Mouse (Mus musculus) liver, postnatal 0 days (tissue): ENCODE results near the gene Slc5a10. TPM values are rescaled to one million over a fixed set of nuclear protein-coding genes. Genes with fewer than 3 reads are reported as not detected.

Source experiments
- ATAC-seq: fragments of 200-750 bp; cut with Nextera tagmentation; 2 replicates; pipeline ENCODE4 v1.8.0; 2017; ENCODE audit warnings: mild to moderate bottlenecking, moderate library complexity
- DNase-seq: peaks from one replicate; pipeline ENCODE4 v3.0.0-alpha.2; 2016
- H3K27ac ChIP-seq: fragments of 300-500 bp; sonication (generic); 2 replicates; pipeline ENCODE4 v1.5.1; 2014; ENCODE audit warnings: antibody characterized with exemption, moderate library complexity, mild to moderate bottlenecking, low read depth
- H3K27me3 ChIP-seq: fragments of 300-500 bp; sonication (generic); 2 replicates; pipeline ENCODE4 v1.6.1; 2014; ENCODE audit warnings: low read length, control low read depth, mixed read lengths; ENCODE audit not compliant: insufficient read depth
- H3K36me3 ChIP-seq: fragments of 300-500 bp; sonication (generic); replicated peaks from 2 replicates; pipeline ENCODE4 v1.6.1; 2014; ENCODE audit warnings: mild to moderate bottlenecking, control low read depth, low read length, moderate library complexity, mixed read lengths; ENCODE audit not compliant: insufficient read depth
- H3K4me1 ChIP-seq: fragments of 300-500 bp; sonication (generic); 2 replicates; pipeline ENCODE4 v1.6.1; 2014; ENCODE audit warnings: antibody characterized with exemption, mild to moderate bottlenecking, control low read depth; ENCODE audit not compliant: insufficient read depth
- H3K4me2 ChIP-seq: fragments of 300-500 bp; sonication (generic); 2 replicates; pipeline ENCODE4 v1.6.1; 2014; ENCODE audit warnings: low read depth, mild to moderate bottlenecking, low read length, moderate library complexity, mixed read lengths
- H3K4me3 ChIP-seq: fragments of 300-500 bp; sonication (generic); 2 replicates; pipeline ENCODE4 v1.5.1; 2014; ENCODE audit warnings: low read depth, low read length
- H3K9ac ChIP-seq: fragments of 300-500 bp; sonication (generic); replicated peaks from 2 replicates; pipeline ENCODE4 v1.6.1; 2014; ENCODE audit warnings: mild to moderate bottlenecking, moderate library complexity
- H3K9me3 ChIP-seq: fragments of 300-500 bp; sonication (generic); 2 replicates; pipeline ENCODE4 v1.6.1; 2016; ENCODE audit warnings: mild to moderate bottlenecking, control low read depth, low read length, mixed read lengths
- CTCF ChIP-seq: sonication (generic); IDR thresholded peaks from 2 replicates; pipeline ENCODE4 v1.5.1; 2016; ENCODE audit warnings: antibody characterized with exemption, low read depth
- EP300 ChIP-seq: IDR thresholded peaks from 2 replicates; pipeline ENCODE4 v1.6.1; 2016; ENCODE audit warnings: antibody characterized with exemption, low read depth, mild to moderate bottlenecking
- WGBS: fragments of 180-500 bp; shearing (Covaris S2); extraction: QIAGEN DNeasy Blood & Tissue Kit; methylation state at CpG from one replicate; pipeline ENCODE4 v1.1.7; 2014; ENCODE audit not compliant: insufficient replicate concordance; 5-methylcytosine and 5-hydroxymethylcytosine counted together
- polyA plus RNA-seq: library from polyadenylated mRNA; unstranded; fragments of >200 nt; fragmentation: Nextera tagmentation; extraction: Ambion mirVana; gene quantifications from 2 replicates; pipeline ENCODE4 v1.2.1, GENCODE M21; 2015

Gene Slc5a10
- polyA plus RNA-seq, 1 experiment from 2014 or later: not detected

- TF ChIP-seq EP300 (no peak), CTCF (no peak)
- Histone ChIP-seq H3K27ac (no peak overlapping the region), H3K4me2 (no peak overlapping the region), H3K36me3 (no peaks in the 10 kb centered on the region), H3K27me3 (peaks cover 15% of the 10 kb centered on the region; the same call in 1 of the 2 replicates), H3K4me3 (no peak overlapping the region), H3K9ac (no peak overlapping the region), H3K4me1 (no peaks in the 10 kb centered on the region), H3K9me3 (no peaks in the 10 kb centered on the region)
- DNase-seq (no peak), ATAC-seq (no peak)
- WGBS: 70% methylated on average over 7 of the region's 7 CpGs
Measured at GRCm38 (mm10) chr11:61676216-61676854, 44.3 kb downstream of the Slc5a10 start.

GRCm38 (mm10) chr11:61675332-61675731, 45.3 kb downstream of the Slc5a10 start:
- Histone ChIP-seq H3K4me1 (no peaks in the 10 kb centered on the region), H3K4me2 (no peak overlapping the region), H3K9ac (no peak overlapping the region), H3K27me3 (peaks cover 15% of the 10 kb centered on the region; the same call in 1 of the 2 replicates), H3K27ac (no peak overlapping the region), H3K9me3 (no peaks in the 10 kb centered on the region), H3K36me3 (no peaks in the 10 kb centered on the region), H3K4me3 (no peak overlapping the region)
- no peak for ATAC-seq
- no peak for DNase-seq
- WGBS: 41% methylated on average over 2 of the region's 2 CpGs
- TF ChIP-seq EP300: no peak
- TF ChIP-seq CTCF: no peak

- ATAC-seq (peak; percentile 50; the same call in 1 of the 2 replicates), DNase-seq (peak; percentile 63)
- WGBS: 24% methylated on average over 8 of the region's 8 CpGs
- H3K9me3 ChIP-seq: no peaks in the 10 kb centered on the region
- no peaks in the 10 kb centered on the region for H3K4me1 ChIP-seq
- no peak overlapping the region for H3K9ac ChIP-seq
- H3K36me3 ChIP-seq: no peaks in the 10 kb centered on the region
- peaks cover 15% of the 10 kb centered on the region; the same call in 1 of the 2 replicates for H3K27me3 ChIP-seq
- no peak overlapping the region for H3K4me2 ChIP-seq
- no peak overlapping the region for H3K4me3 ChIP-seq
- no peak overlapping the region for H3K27ac ChIP-seq
- TF ChIP-seq EP300: no peak
- peak; percentile 61 for TF ChIP-seq CTCF
Measured at GRCm38 (mm10) chr11:61674839-61675159, 45.8 kb downstream of the Slc5a10 start.

- ATAC-seq: no peak
Measured at GRCm38 (mm10) chr11:61674151-61674838, 46.3 kb downstream of the Slc5a10 start.

GRCm38 (mm10) chr11:61673686-61674085, 46.9 kb downstream of the Slc5a10 start:
- no peaks in the 10 kb centered on the region for H3K36me3 ChIP-seq
- no peak overlapping the region for H3K4me3 ChIP-seq
- WGBS: 44% methylated on average over 8 of the region's 8 CpGs
- peaks cover 15% of the 10 kb centered on the region; the same call in 1 of the 2 replicates for H3K27me3 ChIP-seq
- no peak overlapping the region for H3K4me2 ChIP-seq
- ATAC-seq (no peak), DNase-seq (peak; percentile 54)
- TF ChIP-seq EP300 (no peak), CTCF (peak; percentile 62)
- no peak overlapping the region for H3K9ac ChIP-seq
- H3K4me1 ChIP-seq: no peaks in the 10 kb centered on the region
- H3K9me3 ChIP-seq: no peaks in the 10 kb centered on the region
- no peak overlapping the region for H3K27ac ChIP-seq

More at GRCm38 (mm10) chr11:61674151-61674838, 46.3 kb downstream of the Slc5a10 start:
- Histone ChIP-seq H3K27ac (no peak overlapping the region), H3K4me3 (no peak overlapping the region), H3K4me2 (no peak overlapping the region), H3K36me3 (no peaks in the 10 kb centered on the region), H3K4me1 (no peaks in the 10 kb centered on the region), H3K27me3 (peaks cover 15% of the 10 kb centered on the region; the same call in 1 of the 2 replicates), H3K9me3 (no peaks in the 10 kb centered on the region), H3K9ac (no peak overlapping the region)
- TF ChIP-seq EP300 (no peak), CTCF (no peak)
- no peak for DNase-seq
- 42% methylated on average over 19 of the region's 19 CpGs for WGBS

- peaks cover 15% of the 10 kb centered on the region; the same call in 1 of the 2 replicates for H3K27me3 ChIP-seq
- no peak for DNase-seq
- TF ChIP-seq EP300 (no peak), CTCF (no peak)
- no peak overlapping the region for H3K9ac ChIP-seq
- no peak overlapping the region for H3K4me3 ChIP-seq
- H3K9me3 ChIP-seq: no peaks in the 10 kb centered on the region
- H3K36me3 ChIP-seq: no peaks in the 10 kb centered on the region
- no peak overlapping the region for H3K27ac ChIP-seq
- no peak overlapping the region for H3K4me2 ChIP-seq
- no peak for ATAC-seq
- WGBS: 81% methylated on average over 19 of the region's 19 CpGs
- no peaks in the 10 kb centered on the region for H3K4me1 ChIP-seq
Measured at GRCm38 (mm10) chr11:61671781-61672383, 48.7 kb downstream of the Slc5a10 start.
